Mouse (Mus musculus): ENCODE results near the gene Pklr.

Pklr gene

DNA sequence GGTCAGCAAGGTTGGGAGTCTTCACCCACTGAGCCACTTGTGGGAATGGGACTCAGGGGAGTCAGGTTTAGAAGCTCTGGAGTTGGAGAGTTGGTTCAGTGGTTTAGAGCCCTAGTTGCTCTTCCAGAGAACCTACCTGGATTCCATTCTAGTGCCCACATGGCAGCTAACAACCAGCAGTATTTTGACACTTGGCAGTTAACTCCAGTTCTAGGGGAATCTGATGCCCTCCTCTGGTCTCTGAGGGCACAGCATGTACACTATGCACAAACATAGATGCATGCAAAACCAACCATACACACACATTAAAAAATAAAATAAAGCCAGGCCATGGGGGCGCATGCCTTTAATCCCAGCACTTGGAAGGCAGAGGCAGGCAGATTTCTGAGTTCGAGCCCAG, 57.9 kb downstream of the Pklr start:
- DNase-seq (ENCODE audit: extremely low read depth, low read depth), result no peak
